Mouse (Mus musculus): ENCODE data around the gene Dpysl4. TPM values are rescaled to one million over a fixed set of nuclear protein-coding genes. Genes with fewer than 3 reads are reported as not detected.

Gene Dpysl4
- polyA plus RNA-seq, 1 experiment, result not detected

DNA sequence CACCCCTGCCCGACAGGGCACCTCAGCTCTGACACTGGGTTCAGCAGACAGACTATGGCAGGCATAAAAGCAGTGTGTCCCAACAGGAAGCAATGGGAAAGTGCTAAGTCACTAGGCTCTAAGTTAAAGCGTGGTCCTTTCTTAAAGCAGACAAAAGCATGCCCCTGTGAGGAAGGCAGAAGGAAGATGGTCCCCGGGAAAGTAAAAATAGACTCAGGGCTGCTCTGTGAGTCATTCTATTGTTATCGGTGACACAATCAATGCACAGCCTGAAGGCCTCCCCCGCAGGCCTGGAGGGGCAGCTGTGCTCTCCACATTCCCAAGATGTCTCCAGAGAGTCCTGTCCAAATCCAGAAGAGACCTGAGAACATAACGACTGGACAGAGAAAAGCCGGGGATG, 60.1 kb downstream of the Dpysl4 start:
- no peak overlapping the region for H3K27ac ChIP-seq (ENCODE audit: control insufficient read depth, insufficient read depth, low read depth, low read length, poor library complexity)
- no peaks in the 10 kb centered on the region for H3K4me1 ChIP-seq (ENCODE audit: control insufficient read depth, insufficient read depth, low read length)
- 19% methylated on average over 7 of the region's 7 CpGs for WGBS
- no peak for TF ChIP-seq POLR2A (IDR thresholded peaks at IDR 0.05; ENCODE audit: borderline replicate concordance, control insufficient read depth, low read depth, low read length)
- TF ChIP-seq CTCF (IDR thresholded peaks at IDR 0.05; ENCODE audit: control insufficient read depth, insufficient read depth, low read length), result no peak
- H3K4me3 ChIP-seq (replicated peaks; ENCODE audit: control insufficient read depth, low read depth, low read length), result no peak overlapping the region

DNA sequence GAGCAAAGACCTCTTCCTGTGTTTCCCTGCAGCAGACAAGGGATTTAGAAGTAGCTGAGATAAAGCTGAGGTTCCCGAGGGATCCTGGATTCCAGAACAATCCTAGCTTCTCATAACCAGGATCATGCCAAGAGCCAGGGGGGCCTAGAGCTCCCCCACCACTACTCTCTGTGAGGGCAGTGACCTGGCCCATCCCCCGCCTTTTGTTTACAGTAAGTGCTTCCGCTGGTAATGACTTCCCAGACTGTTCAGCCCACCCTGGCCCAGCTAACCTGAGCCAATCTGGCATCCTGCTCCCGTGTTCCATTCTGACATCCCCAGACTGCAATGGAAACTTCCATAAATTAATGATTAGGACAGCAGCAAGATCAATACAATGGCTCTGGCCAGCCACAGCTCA, 61.6 kb downstream of the Dpysl4 start:
- TF ChIP-seq POLR2A (IDR thresholded peaks at IDR 0.05; ENCODE audit: borderline replicate concordance, control insufficient read depth, low read depth, low read length) (no peak), CTCF (IDR thresholded peaks at IDR 0.05; ENCODE audit: control insufficient read depth, insufficient read depth, low read length) (no peak)
- Histone ChIP-seq H3K4me1 (ENCODE audit: control insufficient read depth, insufficient read depth, low read length) (no peaks in the 10 kb centered on the region), H3K4me3 (replicated peaks; ENCODE audit: control insufficient read depth, low read depth, low read length) (no peak overlapping the region), H3K27ac (ENCODE audit: control insufficient read depth, insufficient read depth, low read depth, low read length, poor library complexity) (no peak overlapping the region)
- WGBS, result 70% methylated on average over 4 of the region's 4 CpGs

DNA sequence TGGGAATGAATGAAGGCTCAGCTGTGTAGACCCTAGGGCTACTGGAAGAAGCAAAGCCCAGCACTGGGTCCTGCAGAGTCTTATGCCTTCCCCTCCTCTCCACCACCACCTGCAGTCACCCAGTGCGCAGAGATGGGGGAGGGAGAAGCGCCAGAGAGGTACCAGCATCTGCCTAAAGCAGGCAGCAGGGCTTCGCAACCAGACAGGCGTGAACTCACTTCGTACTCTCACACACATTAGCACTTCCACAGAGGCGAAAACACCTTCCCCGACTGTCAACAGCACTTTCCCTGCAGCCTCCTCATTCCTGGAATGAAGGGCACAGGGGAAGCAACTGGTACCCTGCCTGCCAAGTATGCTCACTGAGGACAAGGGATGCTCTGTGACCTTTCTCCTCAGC, 63.6 kb downstream of the Dpysl4 start:
- no peak overlapping the region for H3K4me3 ChIP-seq (replicated peaks; ENCODE audit: control insufficient read depth, low read depth, low read length)
- no peak overlapping the region for H3K27ac ChIP-seq (ENCODE audit: control insufficient read depth, insufficient read depth, low read depth, low read length, poor library complexity)
- TF ChIP-seq POLR2A (IDR thresholded peaks at IDR 0.05; ENCODE audit: borderline replicate concordance, control insufficient read depth, low read depth, low read length) (no peak), CTCF (IDR thresholded peaks at IDR 0.05; ENCODE audit: control insufficient read depth, insufficient read depth, low read length) (no peak)
- 54% methylated on average over 7 of the region's 7 CpGs for WGBS
- no peaks in the 10 kb centered on the region for H3K4me1 ChIP-seq (ENCODE audit: control insufficient read depth, insufficient read depth, low read length)

DNA sequence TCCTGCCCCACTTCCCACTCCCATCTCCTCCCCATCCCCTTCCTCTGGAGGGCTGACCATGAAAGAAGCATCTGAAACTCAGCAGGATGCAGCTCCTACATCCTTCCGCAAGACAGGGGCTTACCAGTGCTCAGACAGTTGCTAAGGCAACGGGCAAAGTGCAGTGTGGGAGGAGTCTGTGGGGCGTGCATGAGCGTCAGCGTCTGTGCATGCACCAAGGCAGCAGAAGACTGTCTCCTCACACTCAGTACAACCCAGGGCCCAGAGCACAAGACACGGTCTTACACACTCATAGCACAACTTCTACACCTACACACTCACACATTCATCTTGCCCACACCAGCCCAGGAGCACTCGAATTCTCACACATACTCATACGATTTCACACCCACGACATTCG, 65.3 kb downstream of the Dpysl4 start:
- Histone ChIP-seq H3K4me3 (replicated peaks; ENCODE audit: control insufficient read depth, low read depth, low read length) (no peak overlapping the region), H3K4me1 (ENCODE audit: control insufficient read depth, insufficient read depth, low read length) (no peaks in the 10 kb centered on the region), H3K27ac (ENCODE audit: control insufficient read depth, insufficient read depth, low read depth, low read length, poor library complexity) (no peak overlapping the region)
- 41% methylated on average over 10 of the region's 10 CpGs for WGBS
- no peak for TF ChIP-seq CTCF (IDR thresholded peaks at IDR 0.05; ENCODE audit: control insufficient read depth, insufficient read depth, low read length)
- TF ChIP-seq POLR2A (IDR thresholded peaks at IDR 0.05; ENCODE audit: borderline replicate concordance, control insufficient read depth, low read depth, low read length), result no peak

Other genes with a start within 250 kb of the Dpysl4 start
- gene Ppp2r2d, start 239.9 kb upstream of the Dpysl4 start, polyA plus RNA-seq (2011; ENCODE audit: insufficient read depth, insufficient read length, low replicate concordance, missing spikeins), result 21.7 and 47.0 TPM in 2 replicates
- gene Mapk1ip1, start 239.7 kb upstream of the Dpysl4 start, polyA plus RNA-seq (2011; ENCODE audit: insufficient read depth, insufficient read length, low replicate concordance, missing spikeins), result 14.6 and 53.5 TPM in 2 replicates
- gene Bnip3, start 176.5 kb upstream of the Dpysl4 start, polyA plus RNA-seq (2011; ENCODE audit: insufficient read depth, insufficient read length, low replicate concordance, missing spikeins), result 7.8 and 10.7 TPM in 2 replicates
- not detected in 2 replicates for gene Jakmip3, start 145.3 kb upstream of the Dpysl4 start, polyA plus RNA-seq (2011; ENCODE audit: insufficient read depth, insufficient read length, low replicate concordance, missing spikeins)
- gene Lrrc27, start 127.0 kb downstream of the Dpysl4 start, polyA plus RNA-seq (2011; ENCODE audit: insufficient read depth, insufficient read length, low replicate concordance, missing spikeins), result 5.2 TPM in 1 of 2 replicates, not detected in the other
- 3.2 TPM in 1 of 2 replicates, not detected in the other for gene Stk32c, start 127.3 kb downstream of the Dpysl4 start, polyA plus RNA-seq (2011; ENCODE audit: insufficient read depth, insufficient read length, low replicate concordance, missing spikeins)
- 1.6 and 5.6 TPM in 2 replicates for gene Pwwp2b, start 162.5 kb downstream of the Dpysl4 start, polyA plus RNA-seq (2011; ENCODE audit: insufficient read depth, insufficient read length, low replicate concordance, missing spikeins)